Mouse (Mus musculus): ENCODE data around the gene Maats1.

Gene Maats1

DNA sequence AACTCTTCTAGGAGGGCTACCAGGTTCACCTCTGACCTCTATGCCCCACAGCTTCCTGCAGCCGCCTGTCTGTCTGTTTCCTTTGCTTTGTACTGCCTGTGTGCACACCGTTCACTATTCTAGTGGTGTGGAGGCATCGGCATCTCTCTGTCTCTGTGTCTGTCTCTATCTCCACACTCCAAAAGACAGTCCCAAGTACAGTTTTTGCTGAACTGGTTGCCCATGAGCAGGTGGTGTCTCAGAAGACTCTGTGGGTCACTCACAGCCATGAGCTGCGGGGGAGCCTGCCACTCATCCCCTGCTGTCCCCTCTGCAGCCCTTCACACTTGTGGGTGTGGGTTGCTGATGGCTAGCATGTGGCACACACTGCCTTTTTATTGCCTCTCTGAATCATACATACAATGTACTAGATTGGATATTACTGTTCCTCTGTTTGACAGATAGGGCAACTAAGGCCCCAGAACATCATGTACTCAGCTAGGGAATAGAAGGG lies 28.1 kb upstream of the Maats1 start:
- DNase-seq: no peak

DNA sequence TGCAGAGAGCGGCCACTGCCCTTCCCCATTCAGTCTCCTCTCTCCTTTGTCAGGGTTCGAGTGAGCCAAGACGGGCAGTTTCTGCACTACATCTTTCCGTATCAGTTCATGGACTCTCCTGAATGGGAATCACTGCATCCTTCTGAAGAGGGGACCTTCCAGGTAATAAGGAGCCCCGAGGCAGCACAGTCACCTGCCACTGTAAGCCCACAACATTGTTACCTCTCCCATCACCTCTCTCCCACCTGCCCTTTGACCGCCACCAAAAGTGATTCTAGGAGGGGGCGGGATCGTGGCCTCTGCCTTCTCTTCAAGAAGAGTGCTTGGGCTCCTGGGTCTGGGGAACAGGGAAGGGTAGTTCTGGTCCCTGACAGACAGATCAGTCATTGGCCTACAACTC lies 27.5 kb upstream of the Maats1 start:
- no peak for DNase-seq

DNA sequence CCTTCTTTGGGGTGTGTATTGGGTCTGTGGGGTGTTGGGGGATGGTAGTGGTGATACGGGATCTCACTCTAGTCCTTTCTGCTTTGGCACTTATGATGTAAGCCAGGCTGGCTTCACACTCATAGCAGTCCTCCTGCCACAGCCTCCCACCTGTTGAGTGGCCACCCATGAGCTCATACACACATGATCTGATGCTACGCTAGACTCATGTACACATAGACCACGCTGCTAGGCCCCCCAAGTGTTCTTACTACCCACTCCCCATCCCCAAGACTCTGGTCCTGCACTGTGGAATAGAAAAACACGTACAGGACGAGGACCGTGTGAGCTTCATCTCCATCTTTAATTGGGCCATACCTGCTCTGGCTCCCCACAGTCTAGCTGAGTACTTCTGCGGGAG lies 27.1 kb upstream of the Maats1 start:
- DNase-seq: no peak

DNA sequence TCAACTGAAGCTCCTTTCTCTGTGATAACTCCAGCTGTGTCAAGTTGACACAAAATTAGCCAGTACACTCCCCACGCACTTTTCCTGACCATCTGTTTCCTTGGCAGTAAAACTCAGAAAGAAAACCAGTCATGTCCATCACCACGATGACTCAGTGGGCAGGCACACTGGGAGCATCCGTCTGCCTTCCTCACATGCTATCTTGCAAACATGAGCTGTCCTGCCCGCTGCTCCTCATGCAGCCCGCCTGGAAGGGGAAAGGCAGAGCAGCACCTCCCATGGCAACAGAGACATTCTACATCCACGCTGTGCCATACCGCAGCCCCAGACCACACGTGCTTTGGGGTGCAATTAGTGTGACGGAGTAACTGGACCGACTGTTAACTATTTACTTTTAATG lies 26.4 kb upstream of the Maats1 start:
- peak; percentile 90 for DNase-seq

DNA sequence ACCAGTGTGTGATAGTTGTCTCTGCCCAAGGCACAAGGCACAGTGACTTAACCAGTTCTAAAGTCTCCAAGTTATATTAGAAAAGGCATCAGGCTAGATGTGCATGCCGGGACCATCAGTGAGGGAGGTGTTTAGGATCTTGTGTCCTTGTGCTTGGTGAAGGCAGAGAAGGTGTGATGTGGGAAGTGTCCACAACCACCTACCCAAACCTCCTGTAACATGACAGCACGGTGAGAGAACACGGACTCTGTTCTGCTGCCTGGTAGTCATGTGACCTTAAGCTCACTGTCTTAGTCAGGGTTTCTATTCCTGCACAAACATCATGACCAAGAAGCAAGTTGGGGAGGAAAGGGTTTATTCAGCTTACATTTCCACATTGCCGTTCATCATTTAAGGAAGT lies 24.3 kb upstream of the Maats1 start:
- peak; percentile 49 for DNase-seq

DNA sequence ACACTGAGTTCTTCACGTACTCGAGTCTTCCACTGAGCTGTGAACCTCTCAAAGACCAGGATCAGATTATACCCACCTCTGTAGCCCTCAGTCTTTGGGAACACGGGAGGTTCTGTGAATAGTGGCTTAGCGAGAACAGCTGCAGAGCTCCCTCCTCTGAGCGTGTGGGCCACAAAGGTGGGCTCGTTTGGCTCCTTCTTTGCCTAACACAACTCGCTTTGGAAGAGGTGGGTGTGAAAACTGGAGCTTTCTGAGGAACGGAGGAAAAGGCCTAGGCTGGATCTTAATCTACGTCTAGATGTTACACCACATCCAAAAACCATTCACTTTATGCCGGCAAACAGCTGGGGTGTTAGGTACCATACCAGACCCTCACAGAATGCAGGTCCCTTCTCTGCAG lies 23.4 kb upstream of the Maats1 start:
- peak; percentile 55 for DNase-seq

DNA sequence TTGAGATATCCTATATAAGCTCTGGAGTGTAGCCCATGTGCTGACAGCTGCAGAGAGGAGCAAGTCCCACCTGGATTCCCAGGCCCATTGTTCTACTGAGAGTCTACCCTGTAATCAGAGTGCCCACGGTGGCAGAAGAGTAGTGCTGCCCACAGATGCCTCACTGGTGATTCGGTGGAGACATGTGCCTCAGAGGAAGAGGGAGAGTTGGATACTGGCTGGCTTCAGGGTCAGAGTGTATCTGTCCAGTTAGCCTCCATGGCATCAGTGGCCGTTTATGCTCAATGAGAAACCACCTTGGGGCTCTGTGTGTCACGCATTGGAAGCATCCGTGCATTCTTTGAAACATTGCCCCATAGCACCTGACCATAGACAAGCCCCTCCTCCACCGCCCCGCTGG lies 21.7 kb upstream of the Maats1 start:
- no peak for DNase-seq

DNA sequence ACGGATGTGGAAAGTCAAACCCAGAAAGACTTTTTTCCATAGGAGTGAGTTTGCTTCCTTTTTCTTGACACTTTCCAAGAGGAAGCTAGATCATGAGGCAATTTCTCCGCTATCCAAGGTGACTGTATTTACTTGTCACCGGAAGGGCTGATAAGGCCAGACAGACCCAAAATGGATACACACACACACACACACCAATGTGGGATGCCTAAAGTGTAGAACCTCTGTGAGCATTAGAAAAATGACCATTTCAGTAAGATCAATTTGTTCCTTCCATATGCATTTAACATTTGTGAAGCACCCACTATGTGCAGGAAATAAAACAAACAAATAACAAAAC lies 21.3 kb upstream of the Maats1 start:
- DNase-seq: no peak

DNA sequence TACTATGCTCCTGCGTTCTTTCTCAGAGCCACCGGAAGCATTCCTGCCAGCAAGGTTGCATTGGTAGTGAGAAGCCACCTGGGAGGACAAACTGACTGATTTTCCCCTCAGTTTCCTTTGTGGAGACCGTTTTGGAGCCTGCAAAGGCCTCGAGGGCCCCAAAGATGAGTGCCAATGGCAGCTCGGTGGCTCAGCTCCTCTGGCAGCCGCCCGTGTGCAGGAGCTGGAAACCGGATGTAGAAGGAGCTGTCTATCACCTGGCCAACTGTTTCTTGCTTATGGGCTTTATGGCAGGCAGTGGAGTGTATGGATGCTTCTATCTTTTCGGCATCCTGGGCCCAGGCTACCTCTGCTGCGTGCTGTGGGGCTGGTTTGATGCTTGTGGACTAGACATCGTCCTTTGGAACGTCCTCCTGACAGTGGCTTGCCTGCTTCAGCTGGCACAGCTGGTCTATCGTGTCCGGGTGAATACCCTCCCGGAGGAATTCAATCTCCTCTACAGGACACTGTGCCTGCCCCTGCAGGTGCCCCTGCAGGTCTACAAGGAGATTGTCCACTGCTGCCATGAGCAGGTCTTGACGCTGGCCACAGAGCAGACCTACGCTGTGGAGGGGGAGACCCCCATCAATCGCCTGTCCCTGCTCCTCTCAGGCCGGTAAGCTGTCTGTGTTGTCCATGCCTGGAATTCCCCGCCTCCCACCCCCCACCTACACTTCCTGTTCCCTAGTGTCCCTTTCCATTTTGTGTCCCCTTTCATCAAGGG lies 20.7 kb upstream of the Maats1 start:
- DNase-seq: no peak

DNA sequence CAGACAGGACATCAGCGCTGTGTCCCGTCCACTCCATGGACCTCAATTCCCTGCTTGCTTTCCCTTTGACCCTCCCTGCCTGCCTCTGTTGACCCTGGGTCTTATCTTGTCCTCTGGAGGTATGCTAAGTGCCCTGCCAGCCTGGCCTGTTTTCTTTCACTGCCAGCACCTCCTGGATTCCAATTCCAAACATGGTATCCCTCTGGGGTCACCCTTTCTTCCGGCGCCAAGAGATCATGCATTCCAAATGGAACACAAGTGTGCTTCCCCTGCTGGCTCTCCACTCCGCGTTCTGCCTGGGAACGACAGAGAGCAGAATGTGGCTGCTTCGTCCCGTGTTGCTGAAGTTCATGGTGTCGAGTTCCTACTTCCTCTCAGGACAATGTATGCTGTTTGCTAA lies 20.0 kb upstream of the Maats1 start, which contains the start of gene Popdc2:
Gene Popdc2, plus strand, starts transcription at position 277 of the 400 bp plus-strand sequence.
- no peak for DNase-seq

DNA sequence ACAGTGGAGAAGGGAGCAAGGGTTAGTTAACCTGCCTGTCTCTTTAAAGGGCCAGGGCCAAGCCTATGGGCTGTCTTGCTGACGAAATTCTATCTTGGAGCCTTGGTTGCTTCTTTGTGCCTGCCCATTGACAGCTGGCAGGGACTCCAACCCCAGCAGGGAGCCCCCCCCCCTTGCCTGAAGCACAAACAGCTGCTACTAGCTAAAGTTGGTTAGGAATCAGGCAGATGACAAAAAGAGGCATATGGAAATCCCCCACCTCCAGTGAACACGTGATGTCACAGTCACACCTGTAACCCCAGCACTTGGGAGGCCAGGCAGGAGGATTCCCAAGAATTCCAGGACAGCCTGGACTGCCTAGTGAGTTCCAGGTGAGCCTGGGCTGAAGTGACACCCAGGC lies 18.4 kb upstream of the Maats1 start:
- DNase-seq: no peak

DNA sequence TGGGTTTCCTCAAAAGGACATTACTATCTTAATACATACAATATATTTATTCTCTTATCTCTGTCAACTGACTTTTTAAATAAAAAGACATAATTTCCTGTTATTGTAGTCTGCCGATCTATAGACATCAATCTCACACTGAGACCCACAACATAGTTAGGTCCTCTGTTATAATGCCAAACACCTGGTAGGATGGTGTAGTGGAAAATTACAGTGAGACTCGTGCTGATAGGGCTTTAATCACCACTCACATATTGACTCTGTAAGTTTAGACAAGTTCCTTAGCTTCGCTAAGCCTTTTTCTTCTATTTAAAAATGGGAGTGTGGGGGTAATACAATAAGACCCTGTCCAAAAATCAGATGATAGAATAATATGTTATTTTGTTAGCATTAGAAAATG lies 17.9 kb upstream of the Maats1 start:
- DNase-seq: no peak

DNA sequence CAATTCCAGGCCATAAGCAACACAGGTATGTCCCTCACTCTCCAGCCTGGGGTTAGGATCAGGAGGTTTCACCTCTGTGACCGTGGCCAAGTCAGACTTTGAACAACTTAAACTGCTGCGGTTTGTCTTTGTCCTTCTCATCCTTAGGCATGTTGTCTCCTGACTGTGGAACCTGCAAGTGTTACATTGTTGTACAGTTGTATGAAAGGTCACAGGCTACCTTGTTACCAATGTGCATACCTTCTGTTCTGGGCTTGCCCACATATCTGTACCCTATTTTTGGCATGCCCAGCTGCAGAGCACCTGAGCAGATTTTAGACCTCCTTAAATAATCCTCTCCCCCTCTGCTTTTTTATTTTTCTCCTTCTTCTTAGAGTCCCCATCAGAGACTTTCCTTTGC lies 17.3 kb upstream of the Maats1 start:
- DNase-seq: no peak

DNA sequence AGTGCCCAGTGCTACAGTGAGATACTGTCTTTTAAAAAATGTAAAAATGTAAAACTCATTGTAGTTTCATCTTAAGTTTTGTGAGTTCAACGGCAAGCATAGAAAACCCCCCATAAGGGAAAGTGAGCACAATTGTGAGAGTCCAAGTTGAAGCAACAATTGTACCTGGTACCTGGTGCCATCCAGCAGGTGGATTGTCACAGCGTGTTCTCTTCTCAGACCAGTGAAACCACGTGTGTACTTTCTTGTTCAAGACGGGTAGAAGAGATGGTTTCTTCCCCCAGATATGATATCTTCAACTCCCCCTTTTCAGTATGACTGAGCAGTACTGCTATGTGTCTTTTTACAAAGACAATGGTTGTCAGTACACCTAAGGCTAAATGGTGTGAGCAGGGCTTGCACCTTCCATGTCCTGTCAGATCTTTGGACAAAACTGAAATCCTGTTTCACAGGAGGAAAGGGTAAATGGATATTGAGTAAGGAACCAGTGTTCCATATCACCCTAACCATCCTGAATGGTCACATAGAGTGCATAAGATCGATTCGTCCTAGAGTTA lies 16.4 kb upstream of the Maats1 start:
- no peak for DNase-seq

DNA sequence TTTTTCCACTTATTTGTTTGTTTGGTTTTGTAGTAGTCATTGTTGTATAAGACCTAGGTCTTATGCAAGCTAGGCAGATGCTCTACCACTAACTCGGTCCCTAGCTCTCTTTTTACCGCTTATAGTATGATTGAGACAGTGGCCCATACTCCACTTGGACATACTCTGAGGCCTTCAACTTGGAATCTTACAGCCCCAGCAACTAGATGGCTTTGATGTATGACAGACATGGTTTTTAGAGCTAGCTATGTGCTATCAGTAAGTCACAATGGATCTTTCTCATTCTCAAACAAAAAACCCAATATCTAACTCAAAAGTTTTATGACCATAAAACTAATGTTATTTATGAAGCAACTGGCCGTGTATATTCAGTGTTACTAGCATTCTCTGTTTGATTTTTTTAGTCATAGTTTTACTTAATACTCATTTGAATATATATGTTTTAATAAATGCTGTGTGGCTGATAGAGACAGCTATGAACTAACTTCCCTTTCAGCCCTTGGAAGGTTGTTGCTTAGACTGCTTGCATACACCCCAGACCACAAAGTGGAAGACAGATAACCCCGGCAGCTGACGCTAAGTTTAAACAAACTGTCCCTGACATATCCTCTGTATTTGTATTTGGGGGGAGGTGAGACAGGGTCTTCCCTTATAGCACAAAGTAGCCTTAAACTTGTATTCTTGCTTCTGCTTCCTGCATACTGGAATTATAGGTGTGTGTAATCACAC lies 12.4 kb upstream of the Maats1 start:
- DNase-seq: no peak

DNA sequence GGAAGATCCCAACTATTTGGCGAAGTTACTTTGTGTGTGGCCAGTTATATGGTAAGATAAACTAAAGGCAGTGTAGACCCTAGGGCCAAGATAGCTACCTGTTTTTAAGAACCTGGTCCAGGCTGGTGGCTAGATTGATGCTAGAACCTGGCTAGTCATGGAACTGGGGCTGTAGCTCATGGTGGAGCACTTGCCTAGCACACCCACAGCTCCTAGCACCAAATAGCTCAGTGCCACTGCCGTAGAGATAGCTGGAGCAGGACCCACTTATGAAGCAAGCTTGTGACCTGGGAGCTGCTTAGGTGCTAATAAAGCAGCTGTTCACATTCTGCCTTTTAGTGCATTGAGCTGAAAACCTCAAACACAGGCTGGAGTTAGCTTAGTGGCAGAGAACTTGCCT lies 11.7 kb upstream of the Maats1 start:
- no peak for DNase-seq

DNA sequence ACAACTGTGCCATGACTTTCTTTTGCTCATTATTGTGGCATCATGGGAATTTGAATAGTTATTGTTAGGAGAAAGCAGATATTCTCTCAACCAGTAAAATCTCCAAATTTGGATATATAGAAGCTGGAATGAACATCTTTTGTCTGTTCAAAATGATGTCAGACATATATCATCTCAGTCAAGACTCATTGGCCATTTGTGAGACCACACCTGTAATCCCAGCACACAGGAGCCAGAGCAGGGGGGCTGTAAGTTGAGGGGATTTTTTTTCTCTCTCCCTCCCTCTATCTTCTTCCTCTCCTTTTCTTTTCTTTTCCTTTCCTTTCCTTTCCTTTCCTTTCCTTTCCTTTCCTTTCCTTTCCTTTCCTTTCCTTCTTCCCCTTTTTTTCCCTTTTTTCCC lies 10.9 kb upstream of the Maats1 start:
- no peak for DNase-seq

DNA sequence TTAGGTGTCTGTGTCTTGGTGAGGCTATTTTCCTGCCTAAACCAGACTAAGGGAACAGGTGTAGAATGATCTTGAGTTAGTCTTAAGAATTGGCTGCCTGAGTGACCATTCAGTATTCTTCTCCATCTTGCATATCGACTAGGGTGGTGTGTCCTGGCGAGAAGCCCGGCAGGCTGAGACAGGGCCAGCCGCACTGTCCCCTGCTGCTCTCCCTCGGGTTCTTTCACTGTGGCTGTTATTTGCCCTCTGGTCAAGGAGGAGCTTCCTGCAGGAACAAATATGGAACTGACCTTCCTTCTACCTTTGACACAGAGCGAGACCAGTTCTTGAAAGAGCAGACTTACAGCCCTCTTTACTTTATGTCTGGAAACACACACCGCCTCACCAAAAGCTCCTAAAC lies 10.1 kb upstream of the Maats1 start:
- DNase-seq: no peak

DNA sequence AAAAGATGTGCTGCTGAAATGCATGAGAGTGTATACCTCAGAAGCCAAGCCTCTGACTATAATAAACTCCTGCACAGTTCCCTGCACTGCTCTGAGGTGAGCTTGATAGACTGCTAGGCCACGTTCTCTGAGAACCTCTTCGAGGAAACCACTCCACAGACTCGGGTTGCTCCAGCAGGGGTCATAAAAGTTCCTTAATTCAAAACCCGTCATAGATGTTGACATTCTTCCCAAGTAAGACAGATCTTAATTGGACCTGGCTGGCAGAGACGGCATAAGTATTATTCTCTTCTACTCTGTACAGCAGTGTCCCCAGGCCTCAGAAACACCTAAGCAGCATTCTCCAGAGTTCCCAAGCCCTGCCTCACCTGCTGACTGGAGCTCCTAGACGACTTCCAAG lies 9.0 kb upstream of the Maats1 start:
- DNase-seq: no peak

DNA sequence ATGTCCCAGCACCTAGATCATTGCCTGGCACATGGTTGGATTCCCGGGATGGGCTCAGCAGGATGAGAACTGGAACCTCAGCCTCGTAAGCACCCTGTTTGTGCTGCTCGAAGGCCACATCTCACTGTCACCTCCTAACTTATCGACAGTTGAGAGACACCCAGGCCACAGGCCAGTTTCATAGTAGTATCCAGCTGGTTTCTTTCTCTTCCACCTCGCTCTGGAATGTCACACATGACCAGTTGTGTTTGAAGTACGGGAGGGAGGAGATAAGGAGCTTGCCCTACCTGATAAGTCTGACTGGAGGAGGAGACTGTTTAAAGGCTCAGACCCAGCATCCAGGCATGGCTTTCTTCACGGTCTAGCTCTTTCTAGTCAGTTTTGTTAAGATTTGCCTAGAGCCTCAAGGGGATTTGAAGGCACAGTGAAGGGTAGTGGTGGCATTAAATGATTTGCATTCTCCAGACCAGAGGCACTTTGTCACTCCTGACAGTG lies 8.5 kb upstream of the Maats1 start:
- no peak for DNase-seq

DNA sequence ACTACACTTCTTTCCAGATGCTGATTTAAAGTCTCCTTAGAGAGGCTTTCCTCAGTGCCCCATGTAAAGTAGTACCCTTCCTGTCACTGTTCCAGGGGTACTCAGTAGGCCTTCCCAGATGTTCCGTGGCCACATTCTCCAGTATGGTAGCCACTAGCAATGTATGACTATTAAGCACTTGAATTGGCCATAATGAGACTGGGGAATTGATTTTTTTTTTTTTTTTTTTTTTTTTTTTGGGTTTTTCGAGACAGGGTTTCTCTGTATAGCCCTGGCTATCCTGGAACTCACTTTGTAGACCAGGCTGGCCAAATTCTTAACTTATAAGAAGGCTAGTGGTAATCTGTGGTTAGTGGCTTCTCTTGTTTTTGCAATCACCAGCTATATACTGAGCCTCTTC lies 7.9 kb upstream of the Maats1 start:
- DNase-seq: no peak

DNA sequence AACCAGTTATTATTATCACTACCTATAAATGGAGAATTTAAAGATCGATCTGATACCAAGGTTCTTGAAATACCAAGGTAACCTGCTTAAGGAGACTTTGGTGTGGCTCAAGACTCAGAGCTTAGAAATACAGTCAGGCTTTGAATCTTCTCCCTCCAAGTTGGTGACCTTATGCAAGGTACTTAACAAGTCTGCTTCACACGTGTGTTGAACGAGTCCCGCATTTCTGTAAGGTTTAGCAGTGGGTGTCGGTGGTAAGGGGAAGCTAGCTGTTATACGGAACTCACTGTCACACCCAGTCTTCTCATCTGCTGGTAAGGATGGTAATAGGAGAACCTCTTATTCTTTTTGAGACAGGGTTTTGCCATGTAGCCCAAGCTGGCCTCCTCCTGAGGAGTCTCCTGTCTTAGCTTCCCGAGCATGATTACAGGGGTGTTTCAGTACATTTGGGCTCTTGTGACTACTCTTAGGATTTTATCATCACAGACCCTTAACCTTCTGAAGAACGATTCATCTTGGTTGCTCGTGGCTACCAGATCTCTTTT lies 6.3 kb upstream of the Maats1 start:
- DNase-seq: no peak

DNA sequence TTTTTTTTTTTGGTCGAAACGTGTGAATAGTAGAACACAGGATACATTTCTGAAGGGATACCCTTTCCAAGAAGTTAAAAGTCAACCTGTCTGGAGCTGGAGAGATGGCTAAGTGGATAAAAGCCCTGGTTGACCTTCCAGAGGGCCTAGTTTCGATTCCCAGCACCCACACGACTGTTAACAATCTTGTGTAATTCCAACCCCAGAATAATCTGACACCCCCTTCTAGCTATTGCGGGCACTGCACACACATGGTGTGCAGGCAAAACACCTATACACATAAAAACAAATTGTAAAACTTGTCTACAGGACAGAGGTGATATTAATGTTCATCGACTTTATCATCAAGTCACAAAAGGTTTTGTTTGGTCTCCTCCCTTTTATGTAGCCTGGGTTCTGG lies 5.6 kb upstream of the Maats1 start:
- no peak for DNase-seq
